Mouse (Mus musculus) lung, adult 2 months (tissue): ENCODE data around the gene Tnip3.

Source experiments
- CTCF ChIP-seq: fragments of 200-500 bp; IDR thresholded peaks from 2 replicates; pipeline ENCODE4 v1.5.1; 2011; ENCODE audit warnings: mild to moderate bottlenecking, low read length, control low read depth; ENCODE audit not compliant: insufficient read depth
- POLR2A ChIP-seq: fragments of 200-500 bp; IDR thresholded peaks from 2 replicates; pipeline ENCODE4 v1.6.1; 2011; ENCODE audit warnings: low read depth, mild to moderate bottlenecking, control low read depth, low read length, borderline replicate concordance; ENCODE audit errors: extremely low read depth

DNA sequence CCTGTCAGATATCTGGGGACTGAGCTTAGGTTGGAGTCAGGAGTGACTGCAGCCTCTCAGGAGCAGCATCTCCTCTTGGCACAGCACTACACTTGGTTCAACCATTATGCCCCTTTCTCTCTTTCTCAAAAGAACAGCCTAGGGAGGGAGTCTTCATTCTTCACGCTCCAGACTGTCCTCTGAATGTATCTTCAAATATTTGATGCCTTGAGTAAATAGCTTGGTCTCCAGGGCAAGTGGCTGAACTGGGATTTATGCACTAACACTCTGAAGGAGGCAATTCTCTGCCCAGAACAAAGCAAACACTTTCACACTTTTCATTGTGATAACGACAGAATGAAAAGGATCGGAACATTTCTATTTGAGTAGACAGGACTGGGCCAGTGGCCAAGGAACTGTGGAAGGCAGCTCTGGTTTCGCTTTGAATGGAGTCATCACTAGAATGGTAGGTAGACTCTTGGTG is 59.8 kb downstream of the Tnip3 start:
- no peak for TF ChIP-seq POLR2A
- TF ChIP-seq CTCF: no peak
